Mouse (Mus musculus) lung, embryonic 14.5 days (tissue): ENCODE results near the gene Exd2. TPM values are rescaled to one million over a fixed set of nuclear protein-coding genes. Genes with fewer than 3 reads are reported as not detected.

ENCODE experiments used
- ATAC-seq: fragments of 200-750 bp; cut with Nextera tagmentation; 2 replicates; pipeline ENCODE4 v1.8.0; 2017; ENCODE audit warnings: mild to moderate bottlenecking, moderate TSS enrichment, moderate library complexity; ENCODE audit not compliant: insufficient read depth
- DNase-seq: peaks from one replicate; pipeline ENCODE4 v3.0.0-alpha.2; 2015
- H3K27ac ChIP-seq: fragments of 300-500 bp; sonication (generic); 2 replicates; pipeline ENCODE4 v1.5.1; 2014; ENCODE audit warnings: low read depth, mild to moderate bottlenecking, moderate library complexity
- H3K27me3 ChIP-seq: fragments of 300-500 bp; sonication (generic); 2 replicates; pipeline ENCODE4 v1.6.1; 2014; ENCODE audit warnings: low read length, control low read depth; ENCODE audit not compliant: insufficient read depth
- H3K36me3 ChIP-seq: fragments of 300-500 bp; sonication (generic); 2 replicates; pipeline ENCODE4 v1.6.1; 2014; ENCODE audit warnings: control low read depth; ENCODE audit not compliant: insufficient read depth
- H3K4me1 ChIP-seq: fragments of 300-500 bp; sonication (generic); 2 replicates; pipeline ENCODE4 v1.6.1; 2014; ENCODE audit warnings: antibody characterized with exemption, control low read depth; ENCODE audit not compliant: insufficient read depth
- H3K4me2 ChIP-seq: fragments of 300-500 bp; sonication (generic); 2 replicates; pipeline ENCODE4 v1.6.1; 2014; ENCODE audit warnings: mild to moderate bottlenecking
- H3K4me3 ChIP-seq: fragments of 300-500 bp; sonication (generic); 2 replicates; pipeline ENCODE4 v1.5.1; 2014; ENCODE audit warnings: low read depth, low read length
- H3K9ac ChIP-seq: fragments of 300-500 bp; sonication (generic); 2 replicates; pipeline ENCODE4 v1.6.1; 2014
- H3K9me3 ChIP-seq: fragments of 300-500 bp; sonication (generic); 2 replicates; pipeline ENCODE4 v1.6.1; 2016; ENCODE audit warnings: low read depth, low read length, control low read depth
- CTCF ChIP-seq: IDR thresholded peaks from 2 replicates; pipeline ENCODE4 v1.5.1; 2016; ENCODE audit warnings: antibody characterized with exemption, low read depth
- WGBS: fragments of 180-500 bp; shearing (Covaris S2); extraction: QIAGEN DNeasy Blood & Tissue Kit; methylation state at CpG from one replicate; pipeline ENCODE4 v1.1.7; 2014; 5-methylcytosine and 5-hydroxymethylcytosine counted together
- polyA plus RNA-seq: library from polyadenylated mRNA; unstranded; fragments of >200 nt; fragmentation: Nextera tagmentation; extraction: Ambion mirVana; gene quantifications from 2 replicates; pipeline ENCODE4 v1.2.1, GENCODE M21; 2014

Gene Exd2
- polyA plus RNA-seq: 28.5 and 29.5 TPM in 2 replicates

- under 1% methylated on average over 45 of the region's 45 CpGs for WGBS
- H3K4me1 ChIP-seq: no peaks in the 10 kb centered on the region
- H3K36me3 ChIP-seq: no peaks in the 10 kb centered on the region
- peak; percentile 98 for ATAC-seq
- H3K4me2 ChIP-seq: peak within 1 kb of the TSS; percentile 79
- H3K4me3 ChIP-seq: peak within 1 kb of the TSS; percentile 76
- H3K27ac ChIP-seq: peak within 1 kb of the TSS; percentile 80
- peak; percentile 96 for DNase-seq
- no peaks in the 10 kb centered on the region for H3K27me3 ChIP-seq
- peak within 1 kb of the TSS; percentile 72 for H3K9ac ChIP-seq
- no peaks in the 10 kb centered on the region for H3K9me3 ChIP-seq
- TF ChIP-seq CTCF: peak; percentile 27; the same call in 1 of the 2 replicates
Observed at GRCm38 (mm10) chr12:80462942-80463651, at the start of gene Exd2. Gene Exd2 (plus strand): TSS chr12:80463095.

DNA sequence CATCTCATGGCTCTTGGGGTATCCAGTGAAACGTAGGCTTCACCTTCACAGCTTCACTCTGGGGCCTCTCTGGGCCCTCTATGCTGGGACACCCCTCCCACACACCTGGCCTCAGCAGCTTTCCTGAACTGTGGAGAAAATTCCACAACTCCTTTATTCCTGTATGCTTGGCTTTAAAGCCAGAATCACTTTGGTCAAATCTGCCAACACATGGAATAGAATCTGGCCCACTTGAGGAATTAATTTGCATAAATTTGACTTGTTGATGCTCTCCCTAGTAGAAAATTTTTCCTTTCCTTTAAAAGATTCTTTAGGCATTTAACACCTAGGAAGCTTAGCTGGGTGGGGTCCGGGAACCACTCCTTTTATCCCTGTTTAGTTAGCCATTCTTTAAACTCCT is 47.8 kb upstream of the Exd2 start:
- TF ChIP-seq CTCF: no peak
- 89% methylated on average over 2 of the region's 2 CpGs for WGBS
- Histone ChIP-seq H3K4me3 (no peak overlapping the region), H3K27me3 (no peaks in the 10 kb centered on the region), H3K4me1 (no peaks in the 10 kb centered on the region), H3K9me3 (no peaks in the 10 kb centered on the region; the same call in 1 of the 2 replicates), H3K9ac (no peak overlapping the region), H3K4me2 (no peak overlapping the region), H3K27ac (no peak overlapping the region), H3K36me3 (peaks cover 25% of the 10 kb centered on the region; the same call in 1 of the 2 replicates)
- DNase-seq: no peak
- no peak for ATAC-seq

DNA sequence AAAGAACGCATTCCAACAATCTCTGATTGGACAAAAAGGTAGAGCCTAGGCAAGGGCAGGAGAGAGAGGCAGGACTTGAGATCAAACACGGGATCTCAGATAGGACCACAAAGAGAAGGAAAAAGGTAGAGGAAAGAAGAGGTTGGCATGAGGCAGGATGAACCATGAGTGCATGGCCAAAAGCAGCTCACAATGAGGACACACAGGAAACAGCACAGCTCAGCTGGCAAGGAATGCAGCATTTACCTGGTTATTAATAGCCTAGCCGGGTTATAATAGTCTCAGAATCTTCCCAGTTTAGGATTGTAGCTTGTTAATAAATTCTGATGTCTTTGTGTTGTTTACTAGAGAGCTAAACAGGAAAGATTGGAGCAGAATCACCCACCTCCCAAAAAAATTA is 35.2 kb upstream of the Exd2 start:
- 83% methylated on average over 3 of the region's 3 CpGs for WGBS
- Histone ChIP-seq H3K4me2 (no peak overlapping the region), H3K4me3 (no peak overlapping the region), H3K4me1 (no peaks in the 10 kb centered on the region), H3K27ac (no peak overlapping the region), H3K36me3 (peaks cover 13% of the 10 kb centered on the region), H3K9me3 (no peaks in the 10 kb centered on the region), H3K9ac (no peak overlapping the region), H3K27me3 (no peaks in the 10 kb centered on the region)
- no peak for TF ChIP-seq CTCF
- ATAC-seq (no peak), DNase-seq (no peak)

DNA sequence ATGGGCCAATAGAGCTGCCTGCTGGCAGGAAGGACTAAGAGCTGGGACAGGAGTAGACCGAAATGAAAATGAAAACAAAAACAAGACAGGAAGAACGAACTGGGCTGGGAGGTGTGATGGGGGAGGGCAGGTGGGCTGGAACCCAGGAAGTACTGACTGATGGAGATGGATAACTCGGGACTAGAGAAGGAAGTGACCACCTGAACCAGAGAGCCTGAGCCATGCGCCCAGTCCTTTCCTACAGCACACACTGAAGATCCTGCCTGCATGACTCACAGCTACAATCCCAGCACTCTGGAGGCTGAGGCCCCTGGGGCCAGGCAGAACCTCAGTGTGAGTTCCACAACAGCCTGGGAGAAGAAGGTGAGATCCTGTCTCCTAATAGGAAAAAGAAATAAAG is 29.6 kb upstream of the Exd2 start:
- Histone ChIP-seq H3K4me3 (no peak overlapping the region), H3K27me3 (no peaks in the 10 kb centered on the region), H3K27ac (no peak overlapping the region), H3K9ac (no peak overlapping the region), H3K36me3 (peaks cover 12% of the 10 kb centered on the region; the same call in 1 of the 2 replicates), H3K4me1 (no peaks in the 10 kb centered on the region), H3K9me3 (no peaks in the 10 kb centered on the region), H3K4me2 (no peak overlapping the region)
- TF ChIP-seq CTCF: no peak
- WGBS: 45% methylated on average over 4 of the region's 4 CpGs
- ATAC-seq (no peak), DNase-seq (no peak)

GRCm38 (mm10) chr12:80434601-80434960 is 28.3 kb upstream of the Exd2 start:
- peak overlapping the region; percentile 92 for H3K9ac ChIP-seq
- peak overlapping the region; percentile 89 for H3K4me3 ChIP-seq
- DNase-seq (no peak), ATAC-seq (no peak)
- H3K4me1 ChIP-seq: no peaks in the 10 kb centered on the region
- H3K9me3 ChIP-seq: no peaks in the 10 kb centered on the region
- no peak for TF ChIP-seq CTCF
- H3K27ac ChIP-seq: peak overlapping the region; percentile 97
- H3K4me2 ChIP-seq: peak overlapping the region; percentile 72
- 4% methylated on average over 7 of the region's 10 CpGs for WGBS
- 0 out of 2 replicates have a peak, but pooled peaks cover 6% of the 10 kb centered on the region for H3K36me3 ChIP-seq
- H3K27me3 ChIP-seq: no peaks in the 10 kb centered on the region

GRCm38 (mm10) chr12:80434961-80435691 is 27.8 kb upstream of the Exd2 start:
- peak overlapping the region; percentile 97 for H3K27ac ChIP-seq
- H3K4me2 ChIP-seq: peak overlapping the region; percentile 72
- peak overlapping the region; percentile 89 for H3K4me3 ChIP-seq
- under 1% methylated on average over 64 of the region's 64 CpGs for WGBS
- H3K9ac ChIP-seq: peak overlapping the region; percentile 92
- no peaks in the 10 kb centered on the region for H3K4me1 ChIP-seq
- ATAC-seq (peak; percentile 83), DNase-seq (peak; percentile 78)
- TF ChIP-seq CTCF: no peak
- 0 out of 2 replicates have a peak, but pooled peaks cover 6% of the 10 kb centered on the region for H3K36me3 ChIP-seq
- no peaks in the 10 kb centered on the region for H3K9me3 ChIP-seq
- no peaks in the 10 kb centered on the region for H3K27me3 ChIP-seq

- H3K4me3 ChIP-seq: peak overlapping the region; percentile 89
- 0 out of 2 replicates have a peak, but pooled peaks cover 6% of the 10 kb centered on the region for H3K36me3 ChIP-seq
- no peak for DNase-seq
- no peak for TF ChIP-seq CTCF
- WGBS: 0% methylated on average over 10 of the region's 10 CpGs
- H3K9me3 ChIP-seq: no peaks in the 10 kb centered on the region
- H3K27ac ChIP-seq: peak overlapping the region; percentile 97
- H3K9ac ChIP-seq: peak overlapping the region; percentile 92
- peak overlapping the region; percentile 72 for H3K4me2 ChIP-seq
- H3K4me1 ChIP-seq: no peaks in the 10 kb centered on the region
- peak; percentile 2; the same call in 1 of the 2 replicates for ATAC-seq
- no peaks in the 10 kb centered on the region for H3K27me3 ChIP-seq
Observed at GRCm38 (mm10) chr12:80435887-80436286, 27.0 kb upstream of the Exd2 start.
